Mouse (Mus musculus): ENCODE measurements around the gene Rnf144b.

DNA sequence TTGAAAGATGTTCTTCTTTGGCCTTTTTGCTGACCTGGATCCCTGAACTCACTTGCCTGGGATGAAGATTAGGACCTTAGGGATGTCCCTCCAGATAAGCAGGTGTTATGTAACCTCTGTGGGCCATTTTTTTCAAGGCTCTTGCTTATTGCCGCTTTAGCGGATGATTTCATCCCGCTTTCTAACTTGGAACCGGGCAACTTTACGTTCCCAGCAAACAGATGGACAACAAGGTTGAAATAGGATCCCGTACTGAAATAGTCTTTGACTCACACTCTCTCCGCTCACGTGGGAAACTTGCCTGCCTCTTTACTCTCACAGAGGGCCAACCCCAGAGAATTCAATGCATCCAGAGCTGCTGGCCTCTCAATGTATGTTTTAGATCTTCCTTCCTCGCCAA lies 61.3 kb downstream of the Rnf144b start:
- TF ChIP-seq CTCF (IDR thresholded peaks at IDR 0.05; ENCODE audit: extremely low read depth, insufficient read length, insufficient replicate concordance, low read depth, low read length) (no peak), POLR2A (IDR thresholded peaks at IDR 0.05; ENCODE audit: low read depth, low read length) (no peak)
